Mouse (Mus musculus): ENCODE data around the gene Il25.

GRCm38 (mm10) chr14:54939434-54940175 lies 7.1 kb downstream of the Il25 start:
- TF ChIP-seq CTCF (IDR thresholded peaks at IDR 0.05; ENCODE audit: control insufficient read depth, insufficient read depth, low read length) (peak; percentile 75), POLR2A (IDR thresholded peaks at IDR 0.05; ENCODE audit: borderline replicate concordance, control insufficient read depth, low read depth, low read length) (no peak)
